Mouse (Mus musculus) olfactory bulb, adult 2 months (tissue): Measurements from ENCODE around the gene Tes.

Experiments
- CTCF ChIP-seq: fragments of 200-500 bp; IDR thresholded peaks from 2 replicates; pipeline ENCODE4 v1.5.1; 2012; ENCODE audit warnings: low read depth, mild to moderate bottlenecking, low read length, moderate library complexity; ENCODE audit not compliant: insufficient read depth
- POLR2A ChIP-seq: fragments of 200-500 bp; IDR thresholded peaks from 2 replicates; pipeline ENCODE4 v1.6.1; 2012; ENCODE audit warnings: mild to moderate bottlenecking, low read depth, low read length, moderate library complexity; ENCODE audit not compliant: insufficient read depth

DNA sequence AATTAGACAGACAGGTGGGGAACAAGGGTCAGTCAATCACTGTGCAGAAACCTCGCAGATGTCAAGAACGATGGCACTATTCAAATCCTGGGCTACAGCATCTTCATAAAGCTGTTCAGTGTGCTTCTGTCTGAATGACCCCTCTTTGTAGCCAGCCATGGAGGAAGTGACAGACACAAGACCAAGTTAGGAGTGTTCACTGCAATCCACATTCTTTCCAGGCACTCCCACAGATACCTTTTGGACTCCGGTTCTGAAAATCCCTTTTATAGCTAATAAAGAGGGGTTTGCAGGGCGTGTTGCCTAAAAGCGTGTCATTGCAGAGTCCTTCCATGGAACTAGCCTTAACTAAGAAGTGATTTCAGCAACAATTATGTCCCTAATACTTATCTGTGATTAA is 14.9 kb downstream of the Tes start:
- no peak for TF ChIP-seq CTCF
- TF ChIP-seq POLR2A, result no peak
